26 mouse cellular contexts compared by ENCODE assay signal in the genomic region with DNA sequence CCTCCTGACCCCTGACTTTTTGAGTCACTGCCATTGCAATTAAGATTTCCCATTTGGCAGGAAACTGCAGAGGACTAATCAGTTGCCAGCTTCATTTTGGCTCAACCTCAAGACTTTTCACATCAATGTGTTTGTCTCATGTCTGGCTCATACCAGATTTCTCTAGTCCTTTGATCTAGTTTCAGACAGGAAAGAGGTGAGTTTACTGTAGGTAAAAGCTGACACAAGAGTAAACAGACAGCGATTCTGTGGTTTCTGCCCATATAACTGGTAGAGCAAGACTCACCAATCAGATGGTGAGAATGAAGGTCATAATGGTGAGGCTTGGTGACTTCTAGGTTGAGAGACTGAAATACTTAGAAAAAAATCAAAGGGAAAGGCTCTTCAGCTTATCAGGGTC. TPM values are rescaled to one million over a fixed set of nuclear protein-coding genes. Genes with fewer than 3 reads are reported as not detected.
DNase-seq lines count a peak whose midpoint lies in the region; ATAC-seq and TF ChIP-seq lines count a peak whose summit lies in the region.
"Had no signal": no experiment of that assay in that cellular context is flagged by ENCODE, and none has a peak within 500 bp of the region (broad histone marks: within the 10 kb centered on the region; RNA-seq: fewer than 3 reads in every experiment).

No protein-coding gene starts in this region.

- H3K36me3 ChIP-seq in kidney, embryonic 14.5 days (ENCODE audit: control insufficient read depth, insufficient read depth, low read length), result no peaks in the 10 kb centered on the region
- no peaks in the 10 kb centered on the region for H3K36me3 ChIP-seq in liver, adult 2 months (ENCODE audit: control insufficient read depth, insufficient read depth, low read length)
- H3K36me3 ChIP-seq: embryonic facial prominence, embryonic 10.5 days; embryonic facial prominence, embryonic 15.5 days; forebrain, embryonic 12.5 days; heart, embryonic 12.5 days; hindbrain, embryonic 13.5 days; intestine, embryonic 15.5 days; limb, embryonic 13.5 days; liver, embryonic 15.5 days; midbrain, embryonic 13.5 days had no signal

- no peak for TF ChIP-seq CTCF in liver, adult 2 months (IDR thresholded peaks at IDR 0.05; ENCODE audit: low read depth, low read length)

- H3K4me3 ChIP-seq in kidney, embryonic 14.5 days (ENCODE audit: low read length), result no peak overlapping the region
- no peak overlapping the region for H3K4me3 ChIP-seq in liver, adult 2 months (ENCODE audit: insufficient read depth, low read depth, low read length)
- H3K4me3 ChIP-seq: embryonic facial prominence, embryonic 10.5 days; embryonic facial prominence, embryonic 15.5 days; forebrain, embryonic 12.5 days; heart, adult 2 months; heart, embryonic 12.5 days; hindbrain, embryonic 13.5 days; intestine, embryonic 15.5 days; limb, embryonic 13.5 days; liver, embryonic 15.5 days; midbrain, embryonic 13.5 days had no signal

- no peak overlapping the region for H3K9ac ChIP-seq in kidney, embryonic 14.5 days (ENCODE audit: low read depth, low read length)
- H3K9ac ChIP-seq in liver, adult 2 months (ENCODE audit: low read depth, low read length), result no peak overlapping the region
- H3K9ac ChIP-seq: embryonic facial prominence, embryonic 15.5 days; forebrain, embryonic 12.5 days; forebrain, postnatal 0 days; heart, embryonic 12.5 days; hindbrain, embryonic 13.5 days; intestine, embryonic 15.5 days; limb, embryonic 13.5 days; liver, embryonic 15.5 days; midbrain, embryonic 13.5 days had no signal

- no peaks in the 10 kb centered on the region for H3K79me2 ChIP-seq in liver, adult 2 months (ENCODE audit: control insufficient read depth, insufficient read depth, low read length)

- WGBS in kidney, embryonic 14.5 days, result 58% methylated on average over 1 of the region's 1 CpGs
- WGBS in liver, adult 2 months, result 14% methylated on average over 1 of the region's 1 CpGs

- H3K4me1 ChIP-seq in kidney, embryonic 14.5 days (ENCODE audit: control insufficient read depth, insufficient read depth, low read length), result no peaks in the 10 kb centered on the region
- H3K4me1 ChIP-seq in liver, adult 2 months (ENCODE audit: control insufficient read depth, insufficient read depth, low read length), result peaks cover 16% of the 10 kb centered on the region
- H3K4me1 ChIP-seq: embryonic facial prominence, embryonic 10.5 days; embryonic facial prominence, embryonic 15.5 days; forebrain, embryonic 12.5 days; hindbrain, embryonic 13.5 days; intestine, embryonic 15.5 days; limb, embryonic 13.5 days; liver, embryonic 15.5 days; midbrain, embryonic 13.5 days had no signal

- TF ChIP-seq POLR2A in liver, adult 2 months (IDR thresholded peaks at IDR 0.05; ENCODE audit: extremely low read depth, insufficient read depth, low read length), result no peak

- no peak overlapping the region for H3K4me2 ChIP-seq in kidney, embryonic 14.5 days (replicated peaks; ENCODE audit: low read depth, low read length)
- H3K4me2 ChIP-seq: embryonic facial prominence, embryonic 15.5 days; forebrain, embryonic 12.5 days; heart, embryonic 12.5 days; hindbrain, embryonic 13.5 days; intestine, embryonic 15.5 days; limb, embryonic 13.5 days; liver, embryonic 15.5 days; midbrain, embryonic 13.5 days had no signal

- ATAC-seq in kidney, embryonic 14.5 days (ENCODE audit: low FRiP score, low TSS enrichment), result no peak
- ATAC-seq in activated CD4-positive, CD25-positive, alpha-beta regulatory T cell, adult 4 months, result peak; percentile 36
- ATAC-seq: forebrain, postnatal 0 days; intestine, embryonic 15.5 days; lung, postnatal 0 days; midbrain, embryonic 13.5 days had no signal

- H3K27me3 ChIP-seq in kidney, embryonic 14.5 days (ENCODE audit: control insufficient read depth, insufficient read depth, low read length), result no peaks in the 10 kb centered on the region
- H3K27me3 ChIP-seq in liver, adult 2 months (ENCODE audit: control insufficient read depth, insufficient read depth, low read length), result no peaks in the 10 kb centered on the region
- H3K27me3 ChIP-seq: embryonic facial prominence, embryonic 15.5 days; forebrain, embryonic 12.5 days; heart, embryonic 12.5 days; hindbrain, embryonic 13.5 days; intestine, embryonic 15.5 days; limb, embryonic 13.5 days; liver, embryonic 15.5 days; midbrain, embryonic 13.5 days had no signal

- H3K27ac ChIP-seq in kidney, embryonic 14.5 days (ENCODE audit: low read depth, low read length), result no peak overlapping the region
- no peak overlapping the region; the same call in 1 of the 2 replicates for H3K27ac ChIP-seq in liver, adult 2 months (replicated peaks; ENCODE audit: insufficient read depth, low read depth, low read length)
- H3K27ac ChIP-seq: embryonic facial prominence, embryonic 10.5 days; embryonic facial prominence, embryonic 15.5 days; forebrain, embryonic 12.5 days; heart, adult 2 months; hindbrain, embryonic 13.5 days; intestine, embryonic 15.5 days; limb, embryonic 13.5 days; liver, embryonic 15.5 days; macrophage; midbrain, embryonic 13.5 days had no signal

- H3K9me3 ChIP-seq in kidney, embryonic 14.5 days (ENCODE audit: control insufficient read depth, low read length), result no peaks in the 10 kb centered on the region
- H3K9me3 ChIP-seq: embryonic facial prominence, embryonic 10.5 days; embryonic facial prominence, embryonic 15.5 days; forebrain, embryonic 12.5 days; heart, embryonic 12.5 days; hindbrain, embryonic 13.5 days; intestine, embryonic 15.5 days; limb, embryonic 13.5 days; liver, embryonic 15.5 days; midbrain, embryonic 13.5 days had no signal

- peak; percentile 16 for DNase-seq in kidney, adult 11 months
- peak; percentile 94 for DNase-seq in liver, adult 2 months (ENCODE audit: extremely low read depth, low read depth, low spot score)
- DNase-seq in liver, result no peak
- no peak for DNase-seq in lung, postnatal 14 days
- no peak for DNase-seq in right cerebral cortex, postnatal 25 days
- DNase-seq: adrenal gland, adult 8-10 months; cerebellum, adult 18-20 months; cerebellum, postnatal 25 days; forebrain, postnatal 0 days; heart, adult 2 months; heart, postnatal 4 days; kidney, postnatal 14 days; thymus, postnatal 4 days had no signal

RNA-seq across cellular contexts. Expression of gene Orc5, which starts 37.3 kb away (rescaled TPM):
- polyA plus RNA-seq in kidney, embryonic 14.5 days (2014; fragmentation: Nextera tagmentation; extraction: Ambion mirVana), result 43.7 and 51.2 TPM in 2 replicates
- total RNA-seq in liver, adult 2 months (2014; rRNA removed), result 16.1 TPM in 2 replicates
- polyA plus RNA-seq in liver, adult 2 months (2012; rRNA removed), result 1.7 and 2.2 TPM in 2 replicates
- 10 to 100 TPM; 47.6 to 55.4 TPM for polyA plus RNA-seq in activated CD4-positive, CD25-positive, alpha-beta regulatory T cell, adult 4 months (2017; shearing (Covaris generic))

Comparison
In these comparisons a context has a peak if more than half of its experiments do, and no peak if none do; other contexts are left out.
1. DNase-seq: peak in kidney, adult 11 months (single experiment) and liver, adult 2 months (single experiment); none in liver (single experiment), lung, postnatal 14 days (single experiment) and right cerebral cortex, postnatal 25 days (single experiment).
2. RNA of gene Orc5, which starts 37.3 kb away (polyA plus RNA-seq): 47.6 to 55.4 TPM in activated CD4-positive, CD25-positive, alpha-beta regulatory T cell, adult 4 months and 43.7 to 51.2 TPM in kidney, embryonic 14.5 days; 1.7 to 2.2 TPM in liver, adult 2 months; every median in the first group is over 10 times any median in the second.